Mouse (Mus musculus) myocyte (in vitro differentiated cells): ENCODE results near the gene Inava. TPM values are rescaled to one million over a fixed set of nuclear protein-coding genes. Genes with fewer than 3 reads are reported as not detected.
A peak's percentile ranks its signal among the peaks of the same experiment; 100 is the strongest.

Experiments used
- H3K27me3 ChIP-seq: one replicate; pipeline ENCODE4 v1.6.1; 2011; ENCODE audit not compliant: control insufficient read depth, insufficient read depth, insufficient read length
- H3K36me3 ChIP-seq: one replicate; pipeline ENCODE4 v1.6.1; 2011; ENCODE audit not compliant: control insufficient read depth, insufficient read depth
- H3K4me2 ChIP-seq: one replicate; pipeline ENCODE4 v1.6.1; 2011; ENCODE audit warnings: low read depth, control low read depth
- H3K4me3 ChIP-seq: one replicate; pipeline ENCODE4 v1.5.1; 2011; ENCODE audit warnings: mild to moderate bottlenecking, control low read depth, moderate library complexity
- H3K79me2 ChIP-seq: one replicate; pipeline ENCODE4 v1.6.1; 2011; ENCODE audit not compliant: control insufficient read depth, insufficient read depth
- H3ac ChIP-seq: one replicate; pipeline ENCODE4 v1.6.1; 2011; ENCODE audit not compliant: control insufficient read depth, insufficient read length
- CEBPB ChIP-seq: IDR thresholded peaks from 2 replicates; pipeline ENCODE4 v1.6.1; 2011; ENCODE audit warnings: mild to moderate bottlenecking, moderate library complexity; ENCODE audit not compliant: poor library complexity, insufficient read depth, severe bottlenecking
- E2F4 ChIP-seq: IDR thresholded peaks from one replicate; pipeline ENCODE4 v1.6.1; 2011; ENCODE audit warnings: mild to moderate bottlenecking, control low read depth, moderate library complexity; ENCODE audit not compliant: insufficient read depth
- MAX ChIP-seq: IDR thresholded peaks from one replicate; pipeline ENCODE4 v1.6.1; 2011; ENCODE audit warnings: low read depth, mild to moderate bottlenecking, control low read depth
- MYOD1 ChIP-seq, 3 experiments: IDR thresholded peaks; one replicate each; pipeline ENCODE4 v1.6.1; 2011; ENCODE audit warnings: control low read depth in 2 of 3, low read depth in 2 of 3, mild to moderate bottlenecking in 2 of 3, moderate library complexity in 1 of 3; ENCODE audit not compliant: insufficient read length in 2 of 3, control insufficient read depth in 1 of 3
- MYOG ChIP-seq, 3 experiments: IDR thresholded peaks; one replicate each; pipeline ENCODE4 v1.6.1; 2011; ENCODE audit warnings: control low read depth in 2 of 3, low read depth in 2 of 3, mild to moderate bottlenecking in 2 of 3; ENCODE audit not compliant: insufficient read length in 2 of 3, control insufficient read depth in 1 of 3, insufficient read depth in 1 of 3
- POLR2A ChIP-seq: IDR thresholded peaks from one replicate; pipeline ENCODE4 v1.6.1; 2011; ENCODE audit warnings: low read depth, mild to moderate bottlenecking, control low read depth, moderate library complexity; ENCODE audit not compliant: insufficient read length
- POLR2AphosphoS2 ChIP-seq: IDR thresholded peaks from one replicate; pipeline ENCODE4 v1.6.1; 2011; ENCODE audit warnings: low read depth, control low read depth; ENCODE audit not compliant: insufficient read length
- REST ChIP-seq: IDR thresholded peaks from one replicate; pipeline ENCODE4 v1.6.1; 2011; ENCODE audit warnings: mild to moderate bottlenecking, control low read depth, moderate library complexity; ENCODE audit not compliant: insufficient read depth, insufficient read length
- TCF12 ChIP-seq: IDR thresholded peaks from one replicate; pipeline ENCODE4 v1.6.1; 2011; ENCODE audit warnings: mild to moderate bottlenecking, control low read depth; ENCODE audit not compliant: poor library complexity, insufficient read depth, severe bottlenecking
- TCF3 ChIP-seq: IDR thresholded peaks from one replicate; pipeline ENCODE4 v1.6.1; 2011; ENCODE audit warnings: low read depth, control low read depth; ENCODE audit not compliant: insufficient read length
- USF1 ChIP-seq: IDR thresholded peaks from one replicate; pipeline ENCODE4 v1.6.1; 2011; ENCODE audit warnings: low read depth, mild to moderate bottlenecking, control low read depth, moderate library complexity
- polyA plus RNA-seq: library from polyadenylated mRNA; unstranded; fragments of >200 nt; fragmentation: generic; extraction: Trizol; gene quantifications from one replicate; pipeline ENCODE4 v1.2.1, GENCODE M21; 2012; ENCODE audit warnings: missing spikeins

Gene Inava
- polyA plus RNA-seq, 1 experiment: 11.1 TPM

- no peaks in the 10 kb centered on the region for H3K79me2 ChIP-seq
- no peaks in the 10 kb centered on the region for H3K27me3 ChIP-seq
- H3ac ChIP-seq: no peak overlapping the region
- no peak for TF ChIP-seq MAX
- no peak for TF ChIP-seq TCF3
- no peak for TF ChIP-seq E2F4
- TF ChIP-seq POLR2AphosphoS2: no peak
- no peak for TF ChIP-seq TCF12
- no peak for TF ChIP-seq MYOD1 (IDR thresholded peaks at IDR 0.05; ENCODE audit: control insufficient read depth in 1 of 3, insufficient read length in 2 of 3, low read depth in 2 of 3)
- no peak for TF ChIP-seq POLR2A
- TF ChIP-seq USF1: no peak
- TF ChIP-seq REST: no peak
- TF ChIP-seq MYOG (IDR thresholded peaks at IDR 0.05; ENCODE audit: control insufficient read depth in 1 of 3, insufficient read depth in 1 of 3, insufficient read length in 2 of 3, low read depth in 2 of 3): no peak
- no peak overlapping the region for H3K4me2 ChIP-seq
- no peaks in the 10 kb centered on the region for H3K36me3 ChIP-seq
- H3K4me3 ChIP-seq: no peak overlapping the region
These were observed 64.0 kb downstream of the Inava start for GRCm38 (mm10) chr1:136170109-136170508.

DNA sequence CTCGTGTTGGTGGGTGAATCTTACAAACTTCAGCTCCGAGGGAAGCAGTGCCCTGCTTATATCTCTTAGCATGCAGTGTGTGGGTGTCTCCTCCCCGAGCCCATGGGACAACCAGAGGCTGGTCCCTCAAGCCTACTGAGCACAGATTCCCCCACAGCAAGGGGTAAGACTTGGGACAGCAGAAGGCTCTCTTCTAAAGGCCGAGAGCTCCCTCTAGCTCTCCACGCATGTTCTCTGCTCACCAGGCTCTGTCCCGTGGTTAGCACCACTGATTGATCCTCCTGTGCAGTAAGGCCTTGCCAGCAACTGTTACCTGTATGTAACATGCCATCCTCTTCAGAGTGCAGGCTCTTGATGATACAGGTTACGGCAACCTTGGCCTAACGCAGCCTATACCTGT, 66.4 kb downstream of the Inava start:
- H3ac ChIP-seq: no peak overlapping the region
- H3K79me2 ChIP-seq: no peaks in the 10 kb centered on the region
- TF ChIP-seq MYOD1 (IDR thresholded peaks at IDR 0.05; ENCODE audit: control insufficient read depth in 1 of 3, insufficient read length in 2 of 3, low read depth in 2 of 3): no peak
- no peak for TF ChIP-seq E2F4
- no peak for TF ChIP-seq TCF3
- TF ChIP-seq MYOG (IDR thresholded peaks at IDR 0.05; ENCODE audit: control insufficient read depth in 1 of 3, insufficient read depth in 1 of 3, insufficient read length in 2 of 3, low read depth in 2 of 3): no peak
- no peak overlapping the region for H3K4me3 ChIP-seq
- no peak overlapping the region for H3K4me2 ChIP-seq
- H3K27me3 ChIP-seq: no peaks in the 10 kb centered on the region
- peaks cover 6% of the 10 kb centered on the region for H3K36me3 ChIP-seq

- no peak overlapping the region for H3K4me3 ChIP-seq
- peaks cover 6% of the 10 kb centered on the region for H3K36me3 ChIP-seq
- no peaks in the 10 kb centered on the region for H3K79me2 ChIP-seq
- H3ac ChIP-seq: no peak overlapping the region
- no peak overlapping the region for H3K4me2 ChIP-seq
- H3K27me3 ChIP-seq: no peaks in the 10 kb centered on the region
- TF ChIP-seq POLR2AphosphoS2 (peak; percentile 7), CEBPB (no peak)
These were observed 68.6 kb downstream of the Inava start for GRCm38 (mm10) chr1:136165436-136165835.

Other genes starting within 250 kb of the Inava start
- gene Igfn1, start 227.9 kb downstream of the Inava start, polyA plus RNA-seq: 7.1 TPM
- 127 TPM for gene Tmem9, start 226.1 kb downstream of the Inava start, polyA plus RNA-seq
- 0.36 TPM for gene Ascl5, start 183.5 kb downstream of the Inava start, polyA plus RNA-seq
- gene Cacna1s, start 181.5 kb downstream of the Inava start, polyA plus RNA-seq: 177 TPM
- gene Kif21b, start 102.9 kb downstream of the Inava start, polyA plus RNA-seq: 16.8 TPM
- gene Mroh3, start 21.4 kb downstream of the Inava start, polyA plus RNA-seq: 0.16 TPM
- 0.18 TPM for gene Gpr25, start 26.6 kb upstream of the Inava start, polyA plus RNA-seq
- 6.8 TPM for gene Camsap2, start 111.8 kb upstream of the Inava start, polyA plus RNA-seq
- 8.0 TPM for gene Ddx59, start 181.0 kb upstream of the Inava start, polyA plus RNA-seq
- gene Kif14, start 232.1 kb upstream of the Inava start, polyA plus RNA-seq: 1.9 TPM